Mouse (Mus musculus) forebrain, postnatal 0 days (tissue): ENCODE results near the gene E4f1. TPM values are rescaled to one million over a fixed set of nuclear protein-coding genes. Genes with fewer than 3 reads are reported as not detected.

ENCODE experiments used
- ATAC-seq: fragments of 200-750 bp; cut with Nextera tagmentation; 2 replicates; pipeline ENCODE4 v1.8.0; 2017; ENCODE audit warnings: mild to moderate bottlenecking, moderate library complexity
- DNase-seq: peaks from one replicate; pipeline ENCODE4 v3.0.0-alpha.2; 2015
- H3K27ac ChIP-seq: fragments of 300-500 bp; sonication (generic); 2 replicates; pipeline ENCODE4 v1.5.1; 2014; ENCODE audit warnings: low read depth, mild to moderate bottlenecking, antibody characterized with exemption, low read length, moderate library complexity, mixed read lengths
- H3K27me3 ChIP-seq: fragments of 300-500 bp; sonication (generic); 2 replicates; pipeline ENCODE4 v1.6.1; 2014; ENCODE audit warnings: mild to moderate bottlenecking, low read length, mixed read lengths; ENCODE audit not compliant: insufficient read depth
- H3K36me3 ChIP-seq: fragments of 300-500 bp; sonication (generic); 2 replicates; pipeline ENCODE4 v1.6.1; 2014; ENCODE audit warnings: mild to moderate bottlenecking, moderate library complexity; ENCODE audit not compliant: insufficient read depth
- H3K4me1 ChIP-seq: fragments of 300-500 bp; sonication (generic); 2 replicates; pipeline ENCODE4 v1.6.1; 2014; ENCODE audit warnings: antibody characterized with exemption; ENCODE audit not compliant: insufficient read depth
- H3K4me2 ChIP-seq: fragments of 300-500 bp; sonication (generic); 2 replicates; pipeline ENCODE4 v1.6.1; 2014; ENCODE audit warnings: low read depth, mild to moderate bottlenecking, moderate library complexity
- H3K4me3 ChIP-seq: fragments of 300-500 bp; sonication (generic); 2 replicates; pipeline ENCODE4 v1.5.1; 2014; ENCODE audit warnings: low read depth, low read length, mixed read lengths
- H3K9ac ChIP-seq: fragments of 300-500 bp; sonication (generic); 2 replicates; pipeline ENCODE4 v1.6.1; 2014; ENCODE audit warnings: mild to moderate bottlenecking
- H3K9me3 ChIP-seq: fragments of 300-500 bp; sonication (generic); 2 replicates; pipeline ENCODE4 v1.6.1; 2016; ENCODE audit warnings: low read length
- CTCF ChIP-seq: sonication (generic); IDR thresholded peaks from 2 replicates; pipeline ENCODE4 v1.5.1; 2016; ENCODE audit warnings: antibody characterized with exemption, control low read depth, low read depth
- whole genome bisulfite sequencing: fragments of 180-500 bp; shearing (Covaris S2); extraction: QIAGEN DNeasy Blood & Tissue Kit; methylation state at CpG from one replicate; pipeline ENCODE4 v1.1.7; 2014; 5-methylcytosine and 5-hydroxymethylcytosine counted together
- polyA plus RNA-seq: library from polyadenylated mRNA; unstranded; fragments of >200 nt; fragmentation: Nextera tagmentation; extraction: Ambion mirVana; gene quantifications from 2 replicates; pipeline ENCODE4 v1.2.1, GENCODE M21; 2015
- total RNA-seq: library from RNA; depleted of rRNA; stranded (reverse); fragments of >200 nt; gene quantifications from 2 replicates; pipeline ENCODE4 v1.2.3, GENCODE M21; 2014

E4f1 gene
- total and polyA plus RNA-seq, 2 experiments from 2014 or later: 25.6 to 37.5 TPM

DNA sequence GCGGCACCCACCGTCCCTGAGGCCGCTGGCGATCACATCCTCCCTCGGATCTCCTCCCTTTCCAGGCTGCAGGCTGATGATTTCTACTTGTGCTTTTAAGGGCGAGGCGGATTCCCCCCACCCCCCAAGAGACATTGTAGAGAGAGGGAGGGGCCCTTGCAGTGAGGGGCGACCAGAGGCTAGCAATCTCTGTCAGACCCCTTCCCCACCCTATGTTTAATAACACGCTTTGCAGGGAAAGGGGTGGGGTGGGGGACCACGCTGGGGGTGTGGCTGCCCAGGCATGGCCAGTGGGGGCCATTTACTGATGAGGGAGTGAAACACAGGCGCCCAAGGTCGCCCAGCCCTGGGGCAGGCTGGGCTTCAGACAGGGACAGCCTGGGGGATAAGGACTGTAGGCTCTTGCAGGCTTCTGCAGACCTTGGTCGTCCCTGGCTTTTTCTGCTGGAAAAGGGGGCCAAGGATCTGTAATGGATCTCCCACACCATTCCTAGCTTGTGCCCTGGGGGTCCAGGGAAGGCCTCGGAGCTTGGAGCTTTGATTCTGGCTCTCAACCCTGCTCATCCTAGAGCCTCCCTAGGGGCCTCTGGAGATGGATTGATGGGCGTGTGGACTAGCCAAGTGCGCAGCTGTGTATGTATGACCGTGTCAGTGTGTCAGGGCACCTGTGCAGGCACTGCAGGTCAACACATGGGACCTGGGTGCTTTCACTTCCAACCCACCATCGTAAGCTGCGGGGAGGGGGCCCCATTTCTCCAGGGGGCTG, 19.3 kb upstream of the E4f1 start:
- ATAC-seq (peak; percentile 13), DNase-seq (no peak)
- H3K4me3 ChIP-seq: peak overlapping the region; percentile 82
- peaks cover 18% of the 10 kb centered on the region for H3K4me1 ChIP-seq
- peak overlapping the region; percentile 94 for H3K27ac ChIP-seq
- H3K27me3 ChIP-seq: no peaks in the 10 kb centered on the region
- peak overlapping the region; percentile 88 for H3K4me2 ChIP-seq
- H3K36me3 ChIP-seq: no peaks in the 10 kb centered on the region
- 21% methylated on average over 19 of the region's 19 CpGs for WGBS
- H3K9me3 ChIP-seq: no peaks in the 10 kb centered on the region
- peak overlapping the region; percentile 94 for H3K9ac ChIP-seq
- TF ChIP-seq CTCF: no peak

GRCm38 (mm10) chr17:24488662-24489264, 18.6 kb upstream of the E4f1 start:
- ATAC-seq: peak; percentile 80
- peak overlapping the region; percentile 88 for H3K4me2 ChIP-seq
- peak overlapping the region; percentile 94 for H3K9ac ChIP-seq
- H3K27me3 ChIP-seq: no peaks in the 10 kb centered on the region
- peaks cover 18% of the 10 kb centered on the region for H3K4me1 ChIP-seq
- H3K9me3 ChIP-seq: no peaks in the 10 kb centered on the region
- peak; percentile 70 for DNase-seq
- TF ChIP-seq CTCF: no peak
- H3K4me3 ChIP-seq: peak overlapping the region; percentile 82
- WGBS: 3% methylated on average over 51 of the region's 81 CpGs
- H3K27ac ChIP-seq: peak overlapping the region; percentile 94
- H3K36me3 ChIP-seq: no peaks in the 10 kb centered on the region

- Histone ChIP-seq H3K9ac (peak within 1 kb of the TSS; percentile 94), H3K4me3 (peak within 1 kb of the TSS; percentile 82), H3K36me3 (no peaks in the 10 kb centered on the region), H3K9me3 (no peaks in the 10 kb centered on the region), H3K4me1 (peaks cover 18% of the 10 kb centered on the region), H3K27ac (peak within 1 kb of the TSS; percentile 94), H3K4me2 (peak within 1 kb of the TSS; percentile 88), H3K27me3 (no peaks in the 10 kb centered on the region)
- no peak for TF ChIP-seq CTCF
- WGBS: under 1% methylated on average over 30 of the region's 45 CpGs
- peak; percentile 64 for DNase-seq
- peak; percentile 62 for ATAC-seq
These were observed 18.1 kb upstream of the E4f1 start, which contains the start of gene Caskin1 for GRCm38 (mm10) chr17:24488186-24488661. Gene Caskin1, plus strand, starts transcription at chr17:24488601.

DNA sequence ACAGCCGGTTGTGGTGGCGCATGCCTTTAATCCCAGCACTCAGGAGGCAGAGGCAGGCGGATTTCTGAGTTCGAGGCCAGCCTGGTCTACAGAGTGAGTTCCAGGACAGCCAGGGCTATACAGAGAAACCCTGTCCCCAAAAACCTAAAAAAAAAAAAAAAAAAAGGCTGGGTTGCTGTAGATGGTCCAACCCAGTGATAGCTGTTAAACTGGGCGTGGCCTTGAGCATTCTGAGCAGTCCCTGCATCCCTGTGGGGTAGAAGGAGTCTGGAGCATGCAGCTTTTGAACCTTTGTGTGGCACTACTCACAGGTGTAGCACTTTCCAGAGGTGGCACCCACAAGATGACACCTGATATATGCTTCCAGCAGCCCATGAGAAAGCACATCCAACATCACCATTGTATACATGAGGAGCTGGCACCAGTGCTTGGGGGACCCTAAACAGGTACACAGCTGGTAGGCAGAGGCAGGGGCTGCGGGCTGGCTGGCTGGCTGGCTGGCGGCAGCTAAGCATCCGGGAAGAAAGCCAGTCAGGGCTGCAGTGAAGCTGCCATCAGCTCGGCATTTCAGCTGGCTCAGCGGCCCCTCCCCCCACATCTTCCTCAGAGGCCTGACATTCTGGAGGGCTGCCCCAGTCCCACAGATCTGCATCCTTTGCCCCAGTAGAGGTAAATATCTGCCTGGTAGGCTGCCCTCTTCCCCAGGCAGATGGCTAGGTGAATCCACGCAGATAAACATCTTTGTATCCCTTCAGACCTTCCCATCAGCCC, 15.2 kb upstream of the E4f1 start:
- Histone ChIP-seq H3K9ac (peak overlapping the region; percentile 3; the same call in 1 of the 2 replicates), H3K9me3 (no peaks in the 10 kb centered on the region), H3K4me2 (no peak overlapping the region), H3K4me3 (no peak overlapping the region), H3K36me3 (no peaks in the 10 kb centered on the region), H3K27me3 (no peaks in the 10 kb centered on the region), H3K4me1 (peaks cover 14% of the 10 kb centered on the region; the same call in 1 of the 2 replicates), H3K27ac (0 out of 2 replicates have a peak overlapping the region, but pooled peaks have one; percentile 29)
- no peak for ATAC-seq
- DNase-seq: peak; percentile 59
- 43% methylated on average over 11 of the region's 11 CpGs for WGBS
- TF ChIP-seq CTCF: no peak

DNA sequence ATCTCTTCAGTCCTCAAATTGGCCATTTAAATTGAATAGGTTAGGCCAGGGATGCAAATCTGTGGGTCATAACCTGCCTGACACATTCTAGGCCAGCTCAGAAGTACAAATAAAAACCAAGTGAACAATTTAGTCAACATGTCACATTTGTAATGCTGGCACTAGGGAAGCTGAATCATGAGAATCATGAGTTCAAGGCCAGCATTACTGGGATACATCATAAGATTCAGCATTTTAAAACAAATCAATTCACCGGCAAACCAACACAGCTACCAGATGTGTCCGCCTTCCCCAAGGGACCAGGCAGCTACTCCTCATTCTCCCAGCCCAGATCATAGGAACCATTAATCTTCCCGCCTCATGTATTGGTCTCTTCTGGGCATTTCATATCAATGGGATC, 13.4 kb upstream of the E4f1 start:
- no peak for ATAC-seq
- DNase-seq: no peak
- no peaks in the 10 kb centered on the region for H3K27me3 ChIP-seq
- no peaks in the 10 kb centered on the region for H3K9me3 ChIP-seq
- 93% methylated on average over 3 of the region's 3 CpGs for WGBS
- H3K4me2 ChIP-seq: no peak overlapping the region
- no peak overlapping the region for H3K4me3 ChIP-seq
- no peaks in the 10 kb centered on the region for H3K36me3 ChIP-seq
- no peak overlapping the region for H3K27ac ChIP-seq
- peaks cover 8% of the 10 kb centered on the region; the same call in 1 of the 2 replicates for H3K4me1 ChIP-seq
- H3K9ac ChIP-seq: no peak overlapping the region
- TF ChIP-seq CTCF: no peak

DNA sequence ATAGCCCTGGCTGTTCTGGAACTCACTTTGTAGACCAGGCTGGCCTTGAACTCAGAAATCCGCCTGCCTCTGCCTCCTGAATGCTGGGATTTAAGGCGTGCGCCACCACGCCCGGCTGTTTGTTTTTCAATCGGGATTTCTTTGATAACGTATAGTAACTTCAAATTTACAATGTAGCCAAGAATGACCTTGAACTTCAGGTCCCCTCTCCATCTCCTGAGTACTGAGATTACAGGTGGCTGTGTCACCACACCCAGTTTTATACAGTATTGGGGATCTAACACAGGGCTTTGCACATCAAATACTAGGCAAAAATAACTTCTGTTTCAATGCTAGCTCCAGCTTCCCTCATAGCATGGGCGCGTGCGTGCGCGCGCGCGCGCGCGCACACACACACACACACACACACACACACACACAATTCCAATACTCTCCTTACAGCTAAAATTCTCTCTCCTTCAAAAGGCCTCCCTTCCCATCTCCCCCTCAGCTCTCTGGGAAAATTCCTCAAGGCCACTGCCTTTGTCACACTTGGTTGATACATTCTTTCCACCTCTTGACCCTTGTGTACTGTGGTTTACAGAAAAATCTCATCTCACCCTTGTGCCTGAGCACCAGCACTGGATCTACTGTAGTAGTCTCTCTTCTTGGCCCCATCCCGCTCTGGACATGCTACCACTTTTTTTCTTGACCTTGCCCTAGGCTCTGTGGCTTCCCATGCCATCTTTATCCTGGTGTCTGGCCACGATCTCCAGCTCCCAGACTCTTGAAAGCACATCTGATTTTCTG, 11.1 kb upstream of the E4f1 start:
- no peak overlapping the region for H3K4me3 ChIP-seq
- H3K4me1 ChIP-seq: peaks cover 8% of the 10 kb centered on the region; the same call in 1 of the 2 replicates
- H3K4me2 ChIP-seq: no peak overlapping the region
- WGBS: 93% methylated on average over 20 of the region's 20 CpGs
- ATAC-seq (no peak), DNase-seq (no peak)
- no peak overlapping the region for H3K9ac ChIP-seq
- H3K36me3 ChIP-seq: peaks cover 11% of the 10 kb centered on the region
- H3K9me3 ChIP-seq: no peaks in the 10 kb centered on the region
- no peak overlapping the region for H3K27ac ChIP-seq
- no peaks in the 10 kb centered on the region for H3K27me3 ChIP-seq
- no peak for TF ChIP-seq CTCF
